13 mouse cellular contexts compared by ENCODE assay signal in the genomic region with DNA sequence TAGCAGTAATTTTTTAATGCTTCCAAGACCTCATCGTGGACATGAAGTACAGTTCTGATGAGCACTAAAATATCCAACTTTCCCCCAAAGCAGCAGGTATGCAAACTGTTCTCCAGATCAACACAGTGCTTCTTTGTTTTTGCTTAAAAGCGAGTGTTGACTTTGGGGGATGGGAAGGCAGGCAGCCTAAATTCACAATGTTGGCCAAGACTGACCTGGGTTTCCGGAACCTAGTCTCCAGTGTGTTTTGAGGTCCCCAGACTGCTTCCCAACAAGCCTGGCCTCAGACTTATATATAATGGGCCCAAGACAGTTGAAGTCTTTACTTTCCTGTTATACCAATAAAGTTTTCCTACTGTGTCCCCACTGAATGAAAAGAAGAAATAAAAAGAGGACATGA.
DNase-seq lines count a peak whose midpoint lies in the region; ATAC-seq and TF ChIP-seq lines count a peak whose summit lies in the region.
"Had no signal": no experiment of that assay in that cellular context is flagged by ENCODE, and none has a peak within 500 bp of the region (broad histone marks: within the 10 kb centered on the region; RNA-seq: fewer than 3 reads in every experiment).

No protein-coding gene starts in this region.

- H3K9me3 ChIP-seq in hindbrain, embryonic 10.5 days, result no peaks in the 10 kb centered on the region
- no peaks in the 10 kb centered on the region for H3K9me3 ChIP-seq in hindbrain, embryonic 14.5 days (ENCODE audit: control insufficient read depth, low read length)
- H3K9me3 ChIP-seq in midbrain, embryonic 10.5 days (replicated peaks), result no peaks in the 10 kb centered on the region
- H3K9me3 ChIP-seq in midbrain, postnatal 0 days (ENCODE audit: low read length), result no peaks in the 10 kb centered on the region
- no peaks in the 10 kb centered on the region for H3K9me3 ChIP-seq in stomach, embryonic 16.5 days (replicated peaks; ENCODE audit: control insufficient read depth, low read length)
- no peaks in the 10 kb centered on the region for H3K9me3 ChIP-seq in intestine, postnatal 0 days (ENCODE audit: control insufficient read depth)
- H3K9me3 ChIP-seq: forebrain, embryonic 12.5 days; hindbrain, embryonic 15.5 days; neural tube, embryonic 12.5 days had no signal

- H3K4me3 ChIP-seq in hindbrain, embryonic 10.5 days, result no peak overlapping the region
- no peak overlapping the region for H3K4me3 ChIP-seq in hindbrain, embryonic 14.5 days (replicated peaks; ENCODE audit: low read length)
- H3K4me3 ChIP-seq in midbrain, embryonic 10.5 days, result no peak overlapping the region
- H3K4me3 ChIP-seq in midbrain, postnatal 0 days (ENCODE audit: low read depth, low read length), result no peak overlapping the region
- H3K4me3 ChIP-seq in embryonic fibroblast, embryonic 13.5 days (ENCODE audit: insufficient read depth, low read length), result no peak overlapping the region
- no peak overlapping the region for H3K4me3 ChIP-seq in stomach, embryonic 16.5 days (replicated peaks; ENCODE audit: low read length)
- no peak overlapping the region for H3K4me3 ChIP-seq in intestine, postnatal 0 days (ENCODE audit: low read depth, low read length)
- H3K4me3 ChIP-seq: forebrain, embryonic 12.5 days; hindbrain, embryonic 15.5 days; neural tube, embryonic 12.5 days had no signal

- no peak for TF ChIP-seq CTCF in midbrain, postnatal 0 days (IDR thresholded peaks at IDR 0.05)
- TF ChIP-seq CTCF in embryonic fibroblast, embryonic 13.5 days (IDR thresholded peaks at IDR 0.05; ENCODE audit: borderline replicate concordance, insufficient read depth, low read length), result no peak
- TF ChIP-seq CTCF in intestine, postnatal 0 days (IDR thresholded peaks at IDR 0.05; ENCODE audit: low read depth), result no peak

- H3K4me2 ChIP-seq in hindbrain, embryonic 14.5 days (replicated peaks), result no peak overlapping the region
- H3K4me2 ChIP-seq in midbrain, postnatal 0 days (ENCODE audit: low read depth, low read length, poor library complexity, severe bottlenecking), result no peak overlapping the region
- H3K4me2 ChIP-seq in stomach, embryonic 16.5 days (ENCODE audit: low read depth, low read length), result no peak overlapping the region
- H3K4me2 ChIP-seq in intestine, postnatal 0 days (replicated peaks; ENCODE audit: low read depth), result no peak overlapping the region
- H3K4me2 ChIP-seq: forebrain, embryonic 12.5 days; hindbrain, embryonic 15.5 days; neural tube, embryonic 12.5 days had no signal

- H3K27ac ChIP-seq in hindbrain, embryonic 10.5 days, result 0 out of 2 replicates have a peak overlapping the region, but pooled peaks have one; percentile 68
- no peak overlapping the region for H3K27ac ChIP-seq in hindbrain, embryonic 14.5 days
- 0 out of 2 replicates have a peak overlapping the region, but pooled peaks have one; percentile 9 for H3K27ac ChIP-seq in midbrain, embryonic 10.5 days (replicated peaks)
- H3K27ac ChIP-seq in midbrain, postnatal 0 days (ENCODE audit: low read depth, low read length), result no peak overlapping the region
- peak overlapping the region; percentile 91 for H3K27ac ChIP-seq in embryonic fibroblast, embryonic 13.5 days (ENCODE audit: insufficient read depth, low read length)
- H3K27ac ChIP-seq in stomach, embryonic 16.5 days (ENCODE audit: low read length), result peak overlapping the region; percentile 80
- H3K27ac ChIP-seq in intestine, postnatal 0 days (ENCODE audit: low read depth, low read length), result no peak overlapping the region
- H3K27ac ChIP-seq: forebrain, embryonic 12.5 days; hindbrain, embryonic 15.5 days; neural tube, embryonic 12.5 days had no signal

- peaks cover 47% of the 10 kb centered on the region for H3K4me1 ChIP-seq in hindbrain, embryonic 10.5 days (replicated peaks)
- 0 out of 2 replicates have a peak, but pooled peaks cover 3% of the 10 kb centered on the region for H3K4me1 ChIP-seq in hindbrain, embryonic 14.5 days (replicated peaks; ENCODE audit: control insufficient read depth, insufficient read depth, low read length)
- H3K4me1 ChIP-seq in midbrain, embryonic 10.5 days, result peaks cover 44% of the 10 kb centered on the region
- H3K4me1 ChIP-seq in midbrain, postnatal 0 days (ENCODE audit: insufficient read depth, low read length), result 0 out of 2 replicates have a peak, but pooled peaks cover 2% of the 10 kb centered on the region
- H3K4me1 ChIP-seq in embryonic fibroblast, embryonic 13.5 days (ENCODE audit: control insufficient read depth, insufficient read depth, low read length), result peaks cover 11% of the 10 kb centered on the region
- peaks cover 17% of the 10 kb centered on the region; the same call in 1 of the 2 replicates for H3K4me1 ChIP-seq in stomach, embryonic 16.5 days (ENCODE audit: control insufficient read depth, insufficient read depth, low read length)
- peaks cover 4% of the 10 kb centered on the region; the same call in 1 of the 2 replicates for H3K4me1 ChIP-seq in intestine, postnatal 0 days (replicated peaks; ENCODE audit: control insufficient read depth, insufficient read depth, low read length)
- H3K4me1 ChIP-seq: neural tube, embryonic 12.5 days had no signal

- H3K36me3 ChIP-seq in hindbrain, embryonic 10.5 days, result peaks cover 16% of the 10 kb centered on the region; the same call in 1 of the 2 replicates
- H3K36me3 ChIP-seq in hindbrain, embryonic 14.5 days (replicated peaks; ENCODE audit: control insufficient read depth, insufficient read depth), result no peaks in the 10 kb centered on the region
- H3K36me3 ChIP-seq in midbrain, embryonic 10.5 days, result peaks cover 16% of the 10 kb centered on the region
- H3K36me3 ChIP-seq in midbrain, postnatal 0 days (ENCODE audit: insufficient read depth, low read length), result no peaks in the 10 kb centered on the region
- no peaks in the 10 kb centered on the region for H3K36me3 ChIP-seq in stomach, embryonic 16.5 days (ENCODE audit: control insufficient read depth, insufficient read depth, low read length)
- H3K36me3 ChIP-seq in intestine, postnatal 0 days (ENCODE audit: control insufficient read depth, insufficient read depth), result no peaks in the 10 kb centered on the region
- H3K36me3 ChIP-seq: neural tube, embryonic 12.5 days had no signal

- WGBS in hindbrain, embryonic 10.5 days, result 63% methylated on average over 3 of the region's 3 CpGs
- WGBS in hindbrain, embryonic 14.5 days, result 59% methylated on average over 3 of the region's 3 CpGs
- WGBS in midbrain, embryonic 10.5 days, result 65% methylated on average over 3 of the region's 3 CpGs
- 73% methylated on average over 3 of the region's 3 CpGs for WGBS in midbrain, postnatal 0 days
- WGBS in stomach, embryonic 16.5 days, result 50% methylated on average over 3 of the region's 3 CpGs
- WGBS in intestine, postnatal 0 days, result 53% methylated on average over 3 of the region's 3 CpGs

- no peak for TF ChIP-seq POLR2A in embryonic fibroblast, embryonic 13.5 days (IDR thresholded peaks at IDR 0.05; ENCODE audit: low read depth, low read length)

- no peak for ATAC-seq in hindbrain, embryonic 14.5 days (ENCODE audit: low FRiP score)
- ATAC-seq in midbrain, postnatal 0 days (ENCODE audit: low FRiP score), result no peak
- ATAC-seq in stomach, embryonic 16.5 days (ENCODE audit: insufficient read depth, low FRiP score), result no peak
- ATAC-seq in intestine, postnatal 0 days, result no peak

- no peak for DNase-seq in hindbrain, embryonic 10.5 days (ENCODE audit: low spot score)
- no peak for DNase-seq in hindbrain, embryonic 14.5 days (ENCODE audit: low spot score)
- DNase-seq in midbrain, embryonic 10.5 days (ENCODE audit: low spot score), result no peak
- no peak for DNase-seq in midbrain, postnatal 0 days (ENCODE audit: low spot score)
- no peak for DNase-seq in retina, embryonic 14.5 days (ENCODE audit: low spot score)
- DNase-seq: cerebellum, adult 18-20 months; thymus, postnatal 4 days had no signal

- H3K9ac ChIP-seq in hindbrain, embryonic 14.5 days, result no peak overlapping the region
- H3K9ac ChIP-seq in midbrain, postnatal 0 days (replicated peaks; ENCODE audit: low read length, poor library complexity, severe bottlenecking), result no peak overlapping the region
- no peak overlapping the region for H3K9ac ChIP-seq in stomach, embryonic 16.5 days (ENCODE audit: low read length)
- no peak overlapping the region for H3K9ac ChIP-seq in intestine, postnatal 0 days (ENCODE audit: low read depth, low read length)
- H3K9ac ChIP-seq: forebrain, embryonic 12.5 days; hindbrain, embryonic 15.5 days; neural tube, embryonic 12.5 days had no signal

- no peaks in the 10 kb centered on the region for H3K27me3 ChIP-seq in hindbrain, embryonic 10.5 days (ENCODE audit: insufficient read depth, poor library complexity, severe bottlenecking)
- H3K27me3 ChIP-seq in hindbrain, embryonic 14.5 days (ENCODE audit: control insufficient read depth, insufficient read depth, low read length), result no peaks in the 10 kb centered on the region
- no peaks in the 10 kb centered on the region for H3K27me3 ChIP-seq in midbrain, embryonic 10.5 days (ENCODE audit: low read depth, poor library complexity, severe bottlenecking)
- H3K27me3 ChIP-seq in midbrain, postnatal 0 days (ENCODE audit: insufficient read depth, low read length), result no peaks in the 10 kb centered on the region
- no peaks in the 10 kb centered on the region for H3K27me3 ChIP-seq in stomach, embryonic 16.5 days (ENCODE audit: control insufficient read depth, insufficient read depth, low read length)
- no peaks in the 10 kb centered on the region for H3K27me3 ChIP-seq in intestine, postnatal 0 days (replicated peaks; ENCODE audit: control insufficient read depth, insufficient read depth, low read length)

Comparison
In these comparisons a context has a peak if more than half of its experiments do, and no peak if none do; other contexts are left out.
1. H3K27ac ChIP-seq: peak in hindbrain, embryonic 10.5 days (single experiment), midbrain, embryonic 10.5 days (single experiment), embryonic fibroblast, embryonic 13.5 days (single experiment) and stomach, embryonic 16.5 days (single experiment); none in hindbrain, embryonic 14.5 days (single experiment), midbrain, postnatal 0 days (single experiment) and intestine, postnatal 0 days (single experiment).